Mouse (Mus musculus): ENCODE data around the gene Phactr4. TPM values are rescaled to one million over a fixed set of nuclear protein-coding genes. Genes with fewer than 3 reads are reported as not detected.

Gene Phactr4
- polyA plus RNA-seq, 1 experiment from 2014 or later, result 24.7 TPM

GRCm38 (mm10) chr4:132369953-132370750 is 52.1 kb downstream of the Phactr4 start:
- Histone ChIP-seq H3K27ac (ENCODE audit: low read depth, low read length) (no peak overlapping the region), H3K36me3 (ENCODE audit: control insufficient read depth, insufficient read depth, low read length) (peaks cover 6% of the 10 kb centered on the region), H3K4me1 (ENCODE audit: control insufficient read depth, insufficient read depth, low read length) (no peaks in the 10 kb centered on the region), H3K9ac (ENCODE audit: low read length) (no peak overlapping the region), H3K4me2 (ENCODE audit: low read depth) (no peak overlapping the region), H3K9me3 (ENCODE audit: control insufficient read depth, low read length) (no peaks in the 10 kb centered on the region), H3K4me3 (ENCODE audit: low read depth, low read length) (no peak overlapping the region), H3K27me3 (ENCODE audit: control insufficient read depth, insufficient read depth, low read length) (no peaks in the 10 kb centered on the region)
- ATAC-seq (ENCODE audit: insufficient read depth, low FRiP score, low TSS enrichment) (no peak), DNase-seq (ENCODE audit: low spot score) (no peak)
- 82% methylated on average over 8 of the region's 8 CpGs for WGBS

- Histone ChIP-seq H3K9ac (ENCODE audit: low read length) (no peak overlapping the region), H3K36me3 (ENCODE audit: control insufficient read depth, insufficient read depth, low read length) (peaks cover 6% of the 10 kb centered on the region), H3K4me1 (ENCODE audit: control insufficient read depth, insufficient read depth, low read length) (no peaks in the 10 kb centered on the region), H3K9me3 (ENCODE audit: control insufficient read depth, low read length) (no peaks in the 10 kb centered on the region), H3K4me3 (ENCODE audit: low read depth, low read length) (no peak overlapping the region), H3K4me2 (ENCODE audit: low read depth) (no peak overlapping the region), H3K27me3 (ENCODE audit: control insufficient read depth, insufficient read depth, low read length) (no peaks in the 10 kb centered on the region), H3K27ac (ENCODE audit: low read depth, low read length) (no peak overlapping the region)
- ATAC-seq (ENCODE audit: insufficient read depth, low FRiP score, low TSS enrichment) (no peak), DNase-seq (ENCODE audit: low spot score) (no peak)
- whole genome bisulfite sequencing, result 93% methylated on average over 18 of the region's 18 CpGs
These were observed 54.6 kb downstream of the Phactr4 start for GRCm38 (mm10) chr4:132367480-132368201.

GRCm38 (mm10) chr4:132365450-132366060 is 56.7 kb downstream of the Phactr4 start:
- Histone ChIP-seq H3K4me2 (ENCODE audit: low read depth) (no peak overlapping the region), H3K4me3 (ENCODE audit: low read depth, low read length) (no peak overlapping the region), H3K27ac (ENCODE audit: low read depth, low read length) (no peak overlapping the region), H3K27me3 (ENCODE audit: control insufficient read depth, insufficient read depth, low read length) (no peaks in the 10 kb centered on the region), H3K9ac (ENCODE audit: low read length) (no peak overlapping the region), H3K4me1 (ENCODE audit: control insufficient read depth, insufficient read depth, low read length) (no peaks in the 10 kb centered on the region), H3K36me3 (ENCODE audit: control insufficient read depth, insufficient read depth, low read length) (peaks cover 8% of the 10 kb centered on the region), H3K9me3 (ENCODE audit: control insufficient read depth, low read length) (no peaks in the 10 kb centered on the region)
- WGBS, result 80% methylated on average over 13 of the region's 13 CpGs
- no peak for DNase-seq (ENCODE audit: low spot score)
- no peak for ATAC-seq (ENCODE audit: insufficient read depth, low FRiP score, low TSS enrichment)

- Histone ChIP-seq H3K4me1 (ENCODE audit: control insufficient read depth, insufficient read depth, low read length) (no peaks in the 10 kb centered on the region), H3K4me2 (ENCODE audit: low read depth) (no peak overlapping the region), H3K9me3 (ENCODE audit: control insufficient read depth, low read length) (no peaks in the 10 kb centered on the region), H3K4me3 (ENCODE audit: low read depth, low read length) (no peak overlapping the region), H3K27me3 (ENCODE audit: control insufficient read depth, insufficient read depth, low read length) (no peaks in the 10 kb centered on the region), H3K9ac (ENCODE audit: low read length) (no peak overlapping the region), H3K27ac (ENCODE audit: low read depth, low read length) (no peak overlapping the region), H3K36me3 (ENCODE audit: control insufficient read depth, insufficient read depth, low read length) (peaks cover 8% of the 10 kb centered on the region)
- 96% methylated on average over 11 of the region's 11 CpGs for WGBS
- DNase-seq (ENCODE audit: low spot score) (no peak), ATAC-seq (ENCODE audit: insufficient read depth, low FRiP score, low TSS enrichment) (no peak)
These were observed 58.8 kb downstream of the Phactr4 start for GRCm38 (mm10) chr4:132363487-132363886.

- no peak for DNase-seq (ENCODE audit: low spot score)
- H3K4me1 ChIP-seq (ENCODE audit: control insufficient read depth, insufficient read depth, low read length), result no peaks in the 10 kb centered on the region
- ATAC-seq (ENCODE audit: insufficient read depth, low FRiP score, low TSS enrichment), result no peak
- H3K36me3 ChIP-seq (ENCODE audit: control insufficient read depth, insufficient read depth, low read length), result peaks cover 9% of the 10 kb centered on the region
- 94% methylated on average over 4 of the region's 4 CpGs for WGBS
- H3K4me3 ChIP-seq (ENCODE audit: low read depth, low read length), result no peak overlapping the region
- H3K9ac ChIP-seq (ENCODE audit: low read length), result no peak overlapping the region
- no peaks in the 10 kb centered on the region for H3K9me3 ChIP-seq (ENCODE audit: control insufficient read depth, low read length)
- H3K4me2 ChIP-seq (ENCODE audit: low read depth), result no peak overlapping the region
- H3K27ac ChIP-seq (ENCODE audit: low read depth, low read length), result no peak overlapping the region
- no peaks in the 10 kb centered on the region for H3K27me3 ChIP-seq (ENCODE audit: control insufficient read depth, insufficient read depth, low read length)
These were observed 62.8 kb downstream of the Phactr4 start for GRCm38 (mm10) chr4:132359510-132359909.

GRCm38 (mm10) chr4:132356170-132356569 is 66.1 kb downstream of the Phactr4 start:
- ATAC-seq (ENCODE audit: insufficient read depth, low FRiP score, low TSS enrichment) (no peak), DNase-seq (ENCODE audit: low spot score) (no peak)
- 32% methylated on average over 12 of the region's 12 CpGs for WGBS
- H3K4me1 ChIP-seq (ENCODE audit: control insufficient read depth, insufficient read depth, low read length), result no peaks in the 10 kb centered on the region; the same call in 1 of the 2 replicates
- no peaks in the 10 kb centered on the region for H3K27me3 ChIP-seq (ENCODE audit: control insufficient read depth, insufficient read depth, low read length)
- no peak overlapping the region for H3K9ac ChIP-seq (ENCODE audit: low read length)
- no peak overlapping the region for H3K4me2 ChIP-seq (ENCODE audit: low read depth)
- H3K4me3 ChIP-seq (ENCODE audit: low read depth, low read length), result no peak overlapping the region
- H3K36me3 ChIP-seq (ENCODE audit: control insufficient read depth, insufficient read depth, low read length), result peaks cover 5% of the 10 kb centered on the region
- H3K9me3 ChIP-seq (ENCODE audit: control insufficient read depth, low read length), result no peaks in the 10 kb centered on the region
- no peak overlapping the region for H3K27ac ChIP-seq (ENCODE audit: low read depth, low read length)

- peaks cover 5% of the 10 kb centered on the region for H3K36me3 ChIP-seq (ENCODE audit: control insufficient read depth, insufficient read depth, low read length)
- 84% methylated on average over 3 of the region's 3 CpGs for WGBS
- no peak overlapping the region for H3K4me2 ChIP-seq (ENCODE audit: low read depth)
- no peak overlapping the region for H3K9ac ChIP-seq (ENCODE audit: low read length)
- H3K4me3 ChIP-seq (ENCODE audit: low read depth, low read length), result no peak overlapping the region
- H3K27me3 ChIP-seq (ENCODE audit: control insufficient read depth, insufficient read depth, low read length), result no peaks in the 10 kb centered on the region
- DNase-seq (ENCODE audit: low spot score), result no peak
- no peak overlapping the region for H3K27ac ChIP-seq (ENCODE audit: low read depth, low read length)
- ATAC-seq (ENCODE audit: insufficient read depth, low FRiP score, low TSS enrichment), result no peak
- H3K4me1 ChIP-seq (ENCODE audit: control insufficient read depth, insufficient read depth, low read length), result no peaks in the 10 kb centered on the region; the same call in 1 of the 2 replicates
- H3K9me3 ChIP-seq (ENCODE audit: control insufficient read depth, low read length), result no peaks in the 10 kb centered on the region
These were observed 66.9 kb downstream of the Phactr4 start for GRCm38 (mm10) chr4:132355403-132355802.

- Histone ChIP-seq H3K4me3 (ENCODE audit: low read depth, low read length) (no peak overlapping the region), H3K27me3 (ENCODE audit: control insufficient read depth, insufficient read depth, low read length) (no peaks in the 10 kb centered on the region), H3K4me2 (ENCODE audit: low read depth) (no peak overlapping the region), H3K36me3 (ENCODE audit: control insufficient read depth, insufficient read depth, low read length) (peaks cover 3% of the 10 kb centered on the region), H3K9ac (ENCODE audit: low read length) (no peak overlapping the region), H3K9me3 (ENCODE audit: control insufficient read depth, low read length) (no peaks in the 10 kb centered on the region), H3K27ac (ENCODE audit: low read depth, low read length) (no peak overlapping the region), H3K4me1 (ENCODE audit: control insufficient read depth, insufficient read depth, low read length) (no peaks in the 10 kb centered on the region; the same call in 1 of the 2 replicates)
- WGBS, result 91% methylated on average over 4 of the region's 4 CpGs
- ATAC-seq (ENCODE audit: insufficient read depth, low FRiP score, low TSS enrichment) (no peak), DNase-seq (ENCODE audit: low spot score) (no peak)
These were observed 67.7 kb downstream of the Phactr4 start for GRCm38 (mm10) chr4:132354571-132354970.

All from neural tube, embryonic 11.5 days (tissue).